Mouse (Mus musculus) liver, embryonic 14.5 days (tissue): ENCODE results near the gene Pdk2. TPM values are rescaled to one million over a fixed set of nuclear protein-coding genes. Genes with fewer than 3 reads are reported as not detected.
A peak's percentile ranks its signal among the peaks of the same experiment; 100 is the strongest.

Source experiments
- ATAC-seq: fragments of 200-750 bp; cut with Nextera tagmentation; 2 replicates; pipeline ENCODE4 v1.8.0; 2017; ENCODE audit warnings: moderate number of reproducible peaks, mild to moderate bottlenecking, moderate library complexity; ENCODE audit not compliant: insufficient read depth
- DNase-seq, 3 experiments: peaks; one replicate each; pipeline ENCODE4 v3.0.0-alpha.2; 2012 to 2013; ENCODE audit warnings: low read depth in 3 of 3, low spot score in 3 of 3
- H3K27ac ChIP-seq: fragments of 300-500 bp; sonication (generic); 2 replicates; pipeline ENCODE4 v1.5.1; 2014; ENCODE audit warnings: moderate library complexity, mild to moderate bottlenecking, control low read depth, inconsistent platforms
- H3K27me3 ChIP-seq: fragments of 300-500 bp; sonication (generic); 2 replicates; pipeline ENCODE4 v1.6.1; 2014; ENCODE audit warnings: mild to moderate bottlenecking, low read length, moderate library complexity; ENCODE audit not compliant: control insufficient read depth, insufficient read depth
- H3K36me3 ChIP-seq: fragments of 300-500 bp; sonication (generic); replicated peaks from 2 replicates; pipeline ENCODE4 v1.6.1; 2014; ENCODE audit warnings: low read depth; ENCODE audit not compliant: control insufficient read depth, insufficient read depth
- H3K4me1 ChIP-seq, 2 experiments: fragments of 200-500 bp in 1 of 2; fragments of 300-500 bp in 1 of 2; sonication (generic) in 1 of 2; replicated peaks; 2 replicates each; pipeline ENCODE4 v1.6.1; 2012 to 2014; ENCODE audit warnings: antibody characterized with exemption in 1 of 2, inconsistent platforms in 1 of 2, low read length in 1 of 2; ENCODE audit not compliant: control insufficient read depth in 2 of 2, insufficient read depth in 2 of 2
- H3K4me2 ChIP-seq: fragments of 300-500 bp; sonication (generic); 2 replicates; pipeline ENCODE4 v1.6.1; 2014; ENCODE audit warnings: low read depth, mild to moderate bottlenecking, control low read depth, moderate library complexity
- H3K4me3 ChIP-seq, 2 experiments: fragments of 200-500 bp in 1 of 2; fragments of 300-500 bp in 1 of 2; sonication (generic) in 1 of 2; 2 replicates each; pipeline ENCODE4 v1.5.1; 2012 to 2014; ENCODE audit warnings: low read depth in 2 of 2, low read length in 2 of 2, mild to moderate bottlenecking in 2 of 2, control low read depth in 1 of 2, inconsistent platforms in 1 of 2, moderate library complexity in 1 of 2; ENCODE audit not compliant: insufficient read depth in 1 of 2
- H3K9ac ChIP-seq: fragments of 300-500 bp; sonication (generic); replicated peaks from 2 replicates; pipeline ENCODE4 v1.6.1; 2014; ENCODE audit warnings: mild to moderate bottlenecking, control low read depth, moderate library complexity
- H3K9me3 ChIP-seq: fragments of 300-500 bp; sonication (generic); 2 replicates; pipeline ENCODE4 v1.6.1; 2016; ENCODE audit warnings: low read length, mixed read lengths; ENCODE audit not compliant: control insufficient read depth
- CTCF ChIP-seq: IDR thresholded peaks from 2 replicates; pipeline ENCODE4 v1.5.1; 2016; ENCODE audit warnings: antibody characterized with exemption, low read depth, control low read depth
- EP300 ChIP-seq: IDR thresholded peaks from 2 replicates; pipeline ENCODE4 v1.6.1; 2016; ENCODE audit warnings: antibody characterized with exemption, low read depth
- WGBS: fragments of 180-500 bp; shearing (Covaris S2); extraction: QIAGEN DNeasy Blood & Tissue Kit; methylation state at CpG from one replicate; pipeline ENCODE4 v1.1.7; 2014; ENCODE audit not compliant: insufficient replicate concordance; 5-methylcytosine and 5-hydroxymethylcytosine counted together
- polyA plus RNA-seq, 2 experiments: library from polyadenylated mRNA; depleted of rRNA in 1 of 2; stranded (reverse) in 1 of 2; unstranded in 1 of 2; fragments of >200 nt; fragmentation: Nextera tagmentation in 1 of 2; extraction: Ambion mirVana in 1 of 2; gene quantifications; 2 replicates each; pipeline versions ENCODE4 v1.2.1 to v1.2.3; 2012 to 2014

Pdk2 gene
- polyA plus RNA-seq, 2 experiments, result 3.5 to 7.0 TPM

DNA sequence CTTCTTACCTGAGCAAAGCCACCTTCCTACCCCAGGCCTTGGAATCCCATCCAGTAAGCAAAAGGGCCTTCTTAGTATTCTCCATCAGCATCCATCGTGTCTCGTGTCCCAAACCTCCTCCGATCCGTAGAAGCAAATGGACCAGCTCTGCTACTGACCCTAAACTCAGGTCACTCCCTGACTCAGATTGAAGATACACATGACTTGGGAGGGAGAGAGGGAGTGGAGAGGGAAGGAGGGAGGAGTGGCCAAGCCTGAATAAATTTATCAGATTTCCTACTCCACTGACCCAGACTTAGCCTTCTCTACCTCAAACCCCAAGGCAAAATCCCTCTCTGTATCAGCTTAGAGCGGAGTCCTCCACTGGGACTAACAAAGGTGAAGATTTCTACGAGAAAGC, 39.6 kb upstream of the Pdk2 start:
- DNase-seq, result no peak
- no peaks in the 10 kb centered on the region for H3K9me3 ChIP-seq
- no peaks in the 10 kb centered on the region for H3K36me3 ChIP-seq
- H3K9ac ChIP-seq, result no peak overlapping the region
- no peak overlapping the region for H3K4me2 ChIP-seq
- H3K27me3 ChIP-seq, result peaks cover 35% of the 10 kb centered on the region
- ATAC-seq, result no peak
- WGBS, result 66% methylated on average over 6 of the region's 6 CpGs
- no peak for TF ChIP-seq CTCF
- no peak overlapping the region for H3K4me3 ChIP-seq
- H3K4me1 ChIP-seq, result peaks cover 0 to 14% of the 10 kb centered on the region in 2 experiments; a peak in 1 of 4 replicates
- H3K27ac ChIP-seq, result no peak overlapping the region

DNA sequence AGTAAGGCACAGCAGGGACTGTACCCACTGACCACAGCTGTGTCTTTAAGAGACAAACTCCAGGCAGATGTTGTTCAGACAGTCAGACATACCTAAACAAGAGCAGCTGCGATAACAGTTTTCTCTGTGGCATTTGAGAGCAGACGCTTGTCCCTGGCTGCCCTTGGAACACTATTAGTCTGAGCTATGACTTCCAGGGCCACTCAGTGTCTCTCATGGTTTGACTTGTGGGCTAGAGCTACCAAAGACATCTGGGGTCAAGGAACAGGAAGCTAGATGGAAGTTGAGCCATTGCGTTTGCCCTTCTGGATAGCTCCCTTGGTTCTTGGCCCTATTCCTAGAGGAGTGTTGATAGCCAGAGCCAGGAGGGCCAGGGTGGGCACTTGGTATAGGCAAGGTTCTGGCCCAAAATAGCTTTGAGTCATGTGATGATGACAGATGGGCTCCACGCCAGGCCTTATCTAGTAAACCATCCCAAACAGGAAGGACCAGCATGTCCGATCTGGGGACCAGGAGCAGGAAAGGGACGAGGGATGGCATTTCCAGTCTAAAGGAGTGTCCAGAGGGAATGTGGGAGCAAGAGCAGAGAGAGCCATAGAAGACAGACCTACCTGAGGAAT, 38.2 kb upstream of the Pdk2 start:
- Histone ChIP-seq H3K4me1 (peaks cover 0 to 13% of the 10 kb centered on the region in 2 experiments; a peak in 2 of 4 replicates), H3K36me3 (no peaks in the 10 kb centered on the region), H3K9ac (no peak overlapping the region), H3K9me3 (no peaks in the 10 kb centered on the region), H3K27me3 (peaks cover 49% of the 10 kb centered on the region), H3K27ac (no peak overlapping the region), H3K4me3 (no peak overlapping the region), H3K4me2 (no peak overlapping the region)
- no peak for DNase-seq
- no peak for ATAC-seq
- TF ChIP-seq EP300 (no peak), CTCF (no peak)
- WGBS, result 29% methylated on average over 6 of the region's 6 CpGs

DNA sequence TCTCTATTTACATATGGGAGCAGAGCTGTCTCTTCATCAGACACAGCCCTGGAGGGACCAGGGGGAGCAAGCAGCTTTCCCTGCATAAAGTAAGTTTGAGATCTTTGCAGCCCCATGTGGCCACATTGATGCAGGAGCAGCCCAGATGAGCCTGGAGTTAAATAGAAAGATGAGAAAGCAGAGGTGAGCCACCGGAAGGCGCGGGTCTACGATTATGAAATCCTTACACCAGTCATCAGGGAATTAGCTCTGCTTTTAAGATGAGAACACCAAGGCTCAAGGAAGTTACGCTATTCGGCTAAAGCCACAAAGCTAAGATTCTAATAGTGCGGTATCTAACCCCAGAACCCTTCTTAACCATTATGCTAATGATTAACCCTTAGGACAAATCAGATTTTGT, 36.8 kb upstream of the Pdk2 start:
- WGBS, result 41% methylated on average over 7 of the region's 7 CpGs
- TF ChIP-seq EP300, result no peak
- no peak for TF ChIP-seq CTCF
- ATAC-seq (no peak), DNase-seq (no peak)
- Histone ChIP-seq H3K27me3 (peaks cover 55% of the 10 kb centered on the region), H3K4me1 (peaks cover 0 to 11% of the 10 kb centered on the region in 2 experiments; a peak in 2 of 4 replicates), H3K4me2 (no peak overlapping the region), H3K9me3 (no peaks in the 10 kb centered on the region), H3K36me3 (no peaks in the 10 kb centered on the region), H3K9ac (no peak overlapping the region), H3K27ac (no peak overlapping the region), H3K4me3 (no peak overlapping the region)

DNA sequence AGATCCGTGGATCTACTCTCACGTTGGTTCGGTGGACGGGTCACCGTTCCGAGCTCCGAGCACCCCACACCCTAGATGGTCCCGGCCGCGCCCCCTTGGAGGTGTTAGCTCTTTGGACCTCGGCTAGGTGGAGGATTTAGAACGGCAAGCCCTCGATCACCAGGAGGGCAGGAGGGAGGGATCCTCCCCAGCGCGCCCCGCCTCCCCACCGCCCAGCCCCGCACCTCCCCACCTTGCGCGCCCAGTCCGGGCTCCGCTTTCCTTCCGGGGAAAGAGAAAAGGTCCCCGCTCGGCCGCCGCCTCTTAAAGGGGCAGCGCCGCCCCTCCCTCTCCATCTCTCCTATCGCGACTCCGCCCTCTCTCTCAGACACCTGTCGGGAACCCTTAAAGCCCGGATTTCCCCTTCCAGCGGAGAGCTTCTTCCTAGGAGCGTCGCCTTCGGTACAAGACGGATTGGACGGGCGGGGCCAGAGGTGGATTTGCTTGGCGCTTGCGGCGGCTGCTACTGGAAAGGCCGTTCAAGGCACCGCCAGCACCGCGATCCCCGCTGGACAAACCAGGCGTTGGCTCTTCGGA, 35.5 kb upstream of the Pdk2 start, which contains the start of gene Itga3:
Itga3 (minus strand) TSS at position 266 of the 576 bp plus-strand sequence.
- peak in 1 of 3 experiments; percentile 9 for DNase-seq
- no peak within 1 kb of the TSS for H3K9ac ChIP-seq
- H3K36me3 ChIP-seq, result no peaks in the 10 kb centered on the region
- no peak within 1 kb of the TSS for H3K27ac ChIP-seq
- no peaks in the 10 kb centered on the region for H3K9me3 ChIP-seq
- peaks cover 55% of the 10 kb centered on the region for H3K27me3 ChIP-seq
- ATAC-seq, result peak; percentile 61
- no peak for TF ChIP-seq EP300
- TF ChIP-seq CTCF, result no peak
- H3K4me1 ChIP-seq, result peaks cover 0 to 11% of the 10 kb centered on the region in 2 experiments; a peak in 2 of 4 replicates
- H3K4me2 ChIP-seq, result peak within 1 kb of the TSS; percentile 37
- WGBS, result under 1% methylated on average over 46 of the region's 51 CpGs
- H3K4me3 ChIP-seq, result peak within 1 kb of the TSS; percentile 39 to 40

DNA sequence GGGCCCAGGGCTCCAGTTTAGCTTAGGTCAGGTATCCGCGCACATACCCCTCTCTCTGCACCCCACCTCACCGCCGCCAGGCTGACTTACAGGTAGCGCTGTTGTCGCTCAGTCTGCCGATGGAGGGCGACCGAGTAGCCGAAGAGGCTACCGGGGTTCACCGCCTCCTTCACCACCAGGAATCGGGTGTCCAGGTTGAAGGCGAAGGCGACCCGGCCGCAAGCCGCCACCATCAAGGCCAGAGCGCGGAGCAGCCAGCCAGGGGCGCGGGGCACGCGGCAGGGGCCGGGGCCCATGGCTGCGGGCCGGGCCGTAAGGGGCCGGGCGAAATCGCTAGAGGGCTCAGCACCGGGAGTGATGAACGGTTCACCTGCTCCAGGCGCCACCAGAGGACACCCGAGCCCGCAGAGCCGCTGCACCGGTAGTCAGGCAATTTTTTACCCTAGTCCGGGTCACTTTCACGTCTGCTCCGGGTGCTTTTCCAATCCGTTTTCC, 34.9 kb upstream of the Pdk2 start:
- WGBS, result under 1% methylated on average over 42 of the region's 42 CpGs
- TF ChIP-seq EP300 (no peak), CTCF (peak; percentile 31)
- H3K9ac ChIP-seq, result no peak overlapping the region
- peak overlapping the region; percentile 25 to 40 for H3K4me3 ChIP-seq
- ATAC-seq (peak; percentile 56), DNase-seq (no peak)
- H3K4me2 ChIP-seq, result peak overlapping the region; percentile 37
- peaks cover 55% of the 10 kb centered on the region for H3K27me3 ChIP-seq
- no peaks in the 10 kb centered on the region for H3K9me3 ChIP-seq
- no peaks in the 10 kb centered on the region for H3K36me3 ChIP-seq
- peaks cover 0 to 11% of the 10 kb centered on the region in 2 experiments; a peak in 2 of 4 replicates for H3K4me1 ChIP-seq
- no peak overlapping the region for H3K27ac ChIP-seq
